Mouse (Mus musculus) embryonic facial prominence, embryonic 14.5 days (tissue): Measurements from ENCODE around the gene Gm20518. TPM values are rescaled to one million over a fixed set of nuclear protein-coding genes. Genes with fewer than 3 reads are reported as not detected.

Source experiments
- ATAC-seq: fragments of 200-750 bp; cut with Nextera tagmentation; 2 replicates; pipeline ENCODE4 v1.8.0; 2017; ENCODE audit warnings: low read depth, moderate number of reproducible peaks, moderate TSS enrichment
- DNase-seq: peaks from one replicate; pipeline ENCODE4 v3.0.0-alpha.2; 2015; ENCODE audit warnings: low spot score
- H3K27ac ChIP-seq: fragments of 300-500 bp; sonication (generic); replicated peaks from 2 replicates; pipeline ENCODE4 v1.5.1; 2014; ENCODE audit warnings: low read depth, mild to moderate bottlenecking, low read length, moderate library complexity
- H3K27me3 ChIP-seq: fragments of 300-500 bp; sonication (generic); replicated peaks from 2 replicates; pipeline ENCODE4 v1.6.1; 2014; ENCODE audit warnings: low read length; ENCODE audit not compliant: control insufficient read depth, insufficient read depth
- H3K36me3 ChIP-seq: fragments of 300-500 bp; sonication (generic); 2 replicates; pipeline ENCODE4 v1.6.1; 2014; ENCODE audit warnings: low read length, mixed read lengths; ENCODE audit not compliant: control insufficient read depth, insufficient read depth
- H3K4me1 ChIP-seq: fragments of 300-500 bp; sonication (generic); 2 replicates; pipeline ENCODE4 v1.6.1; 2014; ENCODE audit warnings: antibody characterized with exemption, low read length; ENCODE audit not compliant: control insufficient read depth, insufficient read depth
- H3K4me2 ChIP-seq: fragments of 300-500 bp; sonication (generic); 2 replicates; pipeline ENCODE4 v1.6.1; 2014; ENCODE audit warnings: low read depth, mild to moderate bottlenecking, low read length, moderate library complexity, mixed read lengths
- H3K4me3 ChIP-seq: fragments of 300-500 bp; sonication (generic); 2 replicates; pipeline ENCODE4 v1.5.1; 2014; ENCODE audit warnings: low read depth, mild to moderate bottlenecking, low read length
- H3K9ac ChIP-seq: fragments of 300-500 bp; sonication (generic); 2 replicates; pipeline ENCODE4 v1.6.1; 2014; ENCODE audit warnings: low read depth, mild to moderate bottlenecking, low read length, moderate library complexity, mixed read lengths
- H3K9me3 ChIP-seq: fragments of 300-500 bp; sonication (generic); 2 replicates; pipeline ENCODE4 v1.6.1; 2016; ENCODE audit warnings: low read length; ENCODE audit not compliant: control insufficient read depth
- WGBS: fragments of 180-500 bp; shearing (Covaris S2); extraction: QIAGEN DNeasy Blood & Tissue Kit; methylation state at CpG from one replicate; pipeline ENCODE4 v1.1.7; 2014; 5-methylcytosine and 5-hydroxymethylcytosine counted together
- polyA plus RNA-seq: library from polyadenylated mRNA; unstranded; fragments of >200 nt; fragmentation: Nextera tagmentation; extraction: Ambion mirVana; gene quantifications from 2 replicates; pipeline ENCODE4 v1.2.1, GENCODE M21; 2014

The Gm20518 gene
- polyA plus RNA-seq, 1 experiment from 2014 or later = 0.19 TPM

- Histone ChIP-seq H3K4me2 (peak within 1 kb of the TSS; percentile 80), H3K36me3 (peaks cover 23% of the 10 kb centered on the region; the same call in 1 of the 2 replicates), H3K27me3 (peaks cover 15% of the 10 kb centered on the region; the same call in 1 of the 2 replicates), H3K9me3 (no peaks in the 10 kb centered on the region), H3K4me1 (peaks cover 39% of the 10 kb centered on the region), H3K4me3 (peak within 1 kb of the TSS; percentile 84), H3K9ac (peak within 1 kb of the TSS; percentile 96), H3K27ac (peak within 1 kb of the TSS; percentile 98)
- DNase-seq (peak; percentile 84), ATAC-seq (peak; percentile 80)
- WGBS = 2% methylated on average over 20 of the region's 81 CpGs
These were observed 94.3 kb downstream of the Gm20518 start, which contains the start of gene Scarf2 for GRCm38 (mm10) chr16:17796971-17797811. Scarf2 (plus strand) TSS chr16:17797282.

- no peaks in the 10 kb centered on the region for H3K9me3 ChIP-seq
- peak overlapping the region; percentile 98 for H3K27ac ChIP-seq
- peaks cover 33% of the 10 kb centered on the region for H3K4me1 ChIP-seq
- ATAC-seq (no peak), DNase-seq (no peak)
- peak overlapping the region; percentile 80 for H3K4me2 ChIP-seq
- H3K36me3 ChIP-seq = peaks cover 29% of the 10 kb centered on the region
- peak overlapping the region; percentile 96 for H3K9ac ChIP-seq
- H3K4me3 ChIP-seq = peak overlapping the region; percentile 84
- peaks cover 8% of the 10 kb centered on the region; the same call in 1 of the 2 replicates for H3K27me3 ChIP-seq
These were observed 95.0 kb downstream of the Gm20518 start for GRCm38 (mm10) chr16:17796519-17796918.

- ATAC-seq (no peak), DNase-seq (no peak)
- peak overlapping the region; percentile 96; the same call in 1 of the 2 replicates for H3K9ac ChIP-seq
- H3K4me3 ChIP-seq = no peak overlapping the region
- H3K36me3 ChIP-seq = peaks cover 38% of the 10 kb centered on the region
- peaks cover 25% of the 10 kb centered on the region for H3K4me1 ChIP-seq
- no peak overlapping the region for H3K4me2 ChIP-seq
- no peaks in the 10 kb centered on the region for H3K9me3 ChIP-seq
- 0 out of 2 replicates have a peak, but pooled peaks cover 2% of the 10 kb centered on the region for H3K27me3 ChIP-seq
- WGBS = 68% methylated on average over 5 of the region's 5 CpGs
- no peak overlapping the region for H3K27ac ChIP-seq
These were observed 95.8 kb downstream of the Gm20518 start for GRCm38 (mm10) chr16:17795643-17796042.

- Histone ChIP-seq H3K27me3 (no peaks in the 10 kb centered on the region), H3K9ac (no peak overlapping the region), H3K4me1 (peaks cover 11% of the 10 kb centered on the region), H3K36me3 (peaks cover 54% of the 10 kb centered on the region), H3K4me3 (no peak overlapping the region), H3K4me2 (no peak overlapping the region), H3K9me3 (no peaks in the 10 kb centered on the region), H3K27ac (no peak overlapping the region)
- 90% methylated on average over 4 of the region's 4 CpGs for WGBS
- ATAC-seq = no peak
- no peak for DNase-seq
These were observed 97.4 kb downstream of the Gm20518 start for GRCm38 (mm10) chr16:17794047-17794446.

GRCm38 (mm10) chr16:17792728-17793127, 98.7 kb downstream of the Gm20518 start:
- peaks cover 65% of the 10 kb centered on the region for H3K36me3 ChIP-seq

GRCm38 (mm10) chr16:17785337-17785736, 106.1 kb downstream of the Gm20518 start:
- H3K4me3 ChIP-seq = no peak overlapping the region
- H3K27me3 ChIP-seq = no peaks in the 10 kb centered on the region
- H3K27ac ChIP-seq = no peak overlapping the region
- H3K4me1 ChIP-seq = no peaks in the 10 kb centered on the region
- no peak overlapping the region for H3K9ac ChIP-seq
- WGBS = 53% methylated on average over 3 of the region's 3 CpGs
- no peak overlapping the region for H3K4me2 ChIP-seq
- H3K9me3 ChIP-seq = no peaks in the 10 kb centered on the region
- peak; percentile 36 for DNase-seq
- no peak; the same call in 1 of the 2 replicates for ATAC-seq
- H3K36me3 ChIP-seq = peaks cover 96% of the 10 kb centered on the region

More at GRCm38 (mm10) chr16:17792728-17793127, 98.7 kb downstream of the Gm20518 start:
- peak; percentile 27 for DNase-seq
- WGBS = 79% methylated on average over 3 of the region's 3 CpGs
- Histone ChIP-seq H3K4me3 (no peak overlapping the region), H3K27ac (no peak overlapping the region), H3K4me2 (no peak overlapping the region), H3K4me1 (peaks cover 9% of the 10 kb centered on the region), H3K9me3 (no peaks in the 10 kb centered on the region), H3K9ac (no peak overlapping the region), H3K27me3 (no peaks in the 10 kb centered on the region)
- ATAC-seq = no peak

Other genes starting within 250 kb of the Gm20518 start
- 7.9 and 8.1 TPM in 2 replicates for gene Ccdc74a, start 245.2 kb downstream of the Gm20518 start, polyA plus RNA-seq
- gene Med15, start 158.8 kb downstream of the Gm20518 start, polyA plus RNA-seq = 35.2 and 36.1 TPM in 2 replicates
- gene Klhl22, start 132.1 kb downstream of the Gm20518 start, polyA plus RNA-seq = 77.1 and 90.9 TPM in 2 replicates
- gene Scarf2, start 94.4 kb downstream of the Gm20518 start, polyA plus RNA-seq = 34.5 and 35.8 TPM in 2 replicates
- gene B830017H08Rik, start 58.5 kb downstream of the Gm20518 start, polyA plus RNA-seq = 0.26 and 0.46 TPM in 2 replicates
- 2.4 and 3.0 TPM in 2 replicates for gene Car15, start 53.3 kb downstream of the Gm20518 start, polyA plus RNA-seq
- gene Tssk1, start 2.6 kb upstream of the Gm20518 start, polyA plus RNA-seq = not detected in 2 replicates
- gene Dgcr2, start 6.9 kb upstream of the Gm20518 start, polyA plus RNA-seq = 81.9 and 86.8 TPM in 2 replicates
- gene Tssk2, start 7.0 kb upstream of the Gm20518 start, polyA plus RNA-seq = 0.13 TPM in 1 of 2 replicates, not detected in the other
- 26.2 and 28.7 TPM in 2 replicates for gene Ess2, start 19.7 kb upstream of the Gm20518 start, polyA plus RNA-seq
- not detected in 2 replicates for gene Gsc2, start 23.4 kb upstream of the Gm20518 start, polyA plus RNA-seq
- gene Slc25a1, start 36.5 kb upstream of the Gm20518 start, polyA plus RNA-seq = 56.6 and 60.3 TPM in 2 replicates
- 0.31 TPM in 1 of 2 replicates, not detected in the other for gene Vpreb2, start 88.8 kb upstream of the Gm20518 start, polyA plus RNA-seq
- 89.9 and 96.8 TPM in 2 replicates for gene Dgcr6, start 161.2 kb upstream of the Gm20518 start, polyA plus RNA-seq
- gene Prodh, start 198.5 kb upstream of the Gm20518 start, polyA plus RNA-seq = 7.2 and 7.7 TPM in 2 replicates
- 4.3 and 5.1 TPM in 2 replicates for gene Rtn4r, start 236.0 kb upstream of the Gm20518 start, polyA plus RNA-seq